Mouse (Mus musculus): Measurements from ENCODE around the gene Skint6. TPM values are rescaled to one million over a fixed set of nuclear protein-coding genes. Genes with fewer than 3 reads are reported as not detected.

The Skint6 gene
- polyA plus RNA-seq, 1 experiment from 2014 or later, result not detected

GRCm38 (mm10) chr4:112774766-112775165 lies 512.0 kb downstream of the Skint6 start, which contains the start of gene Skint10:
TSS of gene Skint10 (minus strand) at chr4:112774866.
- Histone ChIP-seq H3K4me1 (ENCODE audit: control insufficient read depth, insufficient read depth, low read length) (no peaks in the 10 kb centered on the region), H3K9me3 (replicated peaks; ENCODE audit: control insufficient read depth, low read length) (no peaks in the 10 kb centered on the region), H3K9ac (replicated peaks; ENCODE audit: low read length) (no peak within 1 kb of the TSS), H3K4me3 (ENCODE audit: low read depth, low read length) (no peak within 1 kb of the TSS), H3K36me3 (replicated peaks; ENCODE audit: control insufficient read depth, insufficient read depth, low read depth, low read length) (no peaks in the 10 kb centered on the region), H3K27me3 (ENCODE audit: control insufficient read depth, insufficient read depth, low read length) (no peaks in the 10 kb centered on the region), H3K4me2 (ENCODE audit: low read depth, low read length) (no peak within 1 kb of the TSS), H3K27ac (replicated peaks; ENCODE audit: low read depth, low read length) (no peak within 1 kb of the TSS)
- 75% methylated on average over 1 of the region's 1 CpGs for WGBS
- no peak for ATAC-seq (replicated peaks; ENCODE audit: insufficient number of reproducible peaks, low FRiP score, low TSS enrichment, low read depth)
- DNase-seq (ENCODE audit: low spot score), result no peak
